Mouse (Mus musculus) adrenal gland, postnatal 36 days (tissue): ENCODE results near the gene Acbd3. TPM values are rescaled to one million over a fixed set of nuclear protein-coding genes. Genes with fewer than 3 reads are reported as not detected.
A peak's percentile ranks its signal among the peaks of the same experiment; 100 is the strongest.

ENCODE experiments used
- DNase-seq, 2 experiments: peaks; one replicate each; pipeline ENCODE4 v3.0.0; 2021; ENCODE audit warnings: mixed read lengths in 1 of 2
- total RNA-seq, 2 experiments: library from RNA; stranded (reverse); gene quantifications; 2 replicates each; pipeline ENCODE4 v1.2.3; 2021

Acbd3 gene
- total RNA-seq, 2 experiments from 2014 or later = 48.6 to 54.3 TPM

DNA sequence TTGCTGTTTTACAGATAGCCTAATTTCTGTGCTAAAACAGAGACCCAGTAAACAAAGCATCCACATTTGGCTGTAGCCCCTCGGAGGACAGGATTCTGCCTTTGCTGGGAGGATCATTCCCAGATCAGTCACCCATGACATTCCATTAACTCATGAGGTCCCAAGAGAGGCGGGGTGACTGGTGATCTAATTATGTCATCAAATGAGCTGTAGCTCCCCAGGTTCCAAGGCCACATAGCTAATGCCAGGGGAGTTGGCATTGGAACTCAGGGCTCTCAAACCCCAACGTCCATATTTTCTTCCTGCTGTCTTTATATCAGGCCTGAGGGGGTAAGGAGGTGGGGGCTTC, 57.7 kb downstream of the Acbd3 start:
- DNase-seq = peak; percentile 36 to 37

DNA sequence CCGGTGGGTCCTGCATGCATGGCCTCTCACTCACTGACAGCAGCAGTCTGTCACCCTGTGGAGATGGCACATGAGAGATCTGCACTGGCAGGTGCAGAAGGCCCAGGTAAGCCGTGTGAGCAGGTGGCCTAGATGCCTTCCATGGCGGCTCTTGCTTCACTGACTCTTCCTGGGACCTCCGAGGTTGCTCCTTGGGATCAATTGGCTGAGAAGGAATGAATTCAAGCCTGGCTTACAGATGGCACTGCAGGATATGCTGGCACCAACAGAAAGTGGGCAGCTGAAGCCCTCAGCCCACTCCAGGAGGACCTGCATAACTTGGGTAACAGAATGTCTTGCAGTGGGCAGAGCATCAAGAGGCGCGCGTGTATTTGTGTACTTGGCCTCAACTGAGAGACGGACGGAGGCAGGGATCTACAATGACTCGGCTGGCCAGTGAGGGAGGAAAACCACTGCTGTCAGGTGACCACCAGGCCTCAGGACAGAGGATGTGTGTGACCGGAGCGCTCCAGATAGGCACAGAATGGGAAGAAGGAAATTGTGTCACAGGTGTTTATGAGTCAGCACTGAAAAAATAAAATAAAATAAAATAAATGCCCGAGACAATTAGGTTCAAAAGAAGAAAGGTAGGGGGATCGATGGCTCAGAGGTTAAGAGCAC, 66.1 kb downstream of the Acbd3 start:
- DNase-seq = no peak

DNA sequence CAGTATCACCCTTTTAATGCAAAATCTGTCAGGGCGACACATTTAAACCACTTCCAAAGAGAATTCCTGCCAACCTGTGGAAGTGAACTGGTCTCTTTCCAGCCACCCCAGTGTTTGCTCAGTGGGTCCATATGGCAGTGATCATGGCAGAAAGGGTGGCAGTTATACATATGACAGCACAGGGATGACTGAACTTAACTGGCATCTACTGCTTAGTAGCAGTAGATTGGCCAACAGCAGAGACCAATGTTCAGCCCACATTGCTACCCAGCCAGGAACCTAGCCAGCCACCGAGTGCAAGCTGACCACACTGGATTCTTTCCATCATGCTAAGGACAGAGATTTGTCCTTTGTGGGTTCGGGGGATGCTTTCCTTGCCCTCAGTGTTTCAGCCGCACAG, 67.0 kb downstream of the Acbd3 start:
- DNase-seq = no peak

DNA sequence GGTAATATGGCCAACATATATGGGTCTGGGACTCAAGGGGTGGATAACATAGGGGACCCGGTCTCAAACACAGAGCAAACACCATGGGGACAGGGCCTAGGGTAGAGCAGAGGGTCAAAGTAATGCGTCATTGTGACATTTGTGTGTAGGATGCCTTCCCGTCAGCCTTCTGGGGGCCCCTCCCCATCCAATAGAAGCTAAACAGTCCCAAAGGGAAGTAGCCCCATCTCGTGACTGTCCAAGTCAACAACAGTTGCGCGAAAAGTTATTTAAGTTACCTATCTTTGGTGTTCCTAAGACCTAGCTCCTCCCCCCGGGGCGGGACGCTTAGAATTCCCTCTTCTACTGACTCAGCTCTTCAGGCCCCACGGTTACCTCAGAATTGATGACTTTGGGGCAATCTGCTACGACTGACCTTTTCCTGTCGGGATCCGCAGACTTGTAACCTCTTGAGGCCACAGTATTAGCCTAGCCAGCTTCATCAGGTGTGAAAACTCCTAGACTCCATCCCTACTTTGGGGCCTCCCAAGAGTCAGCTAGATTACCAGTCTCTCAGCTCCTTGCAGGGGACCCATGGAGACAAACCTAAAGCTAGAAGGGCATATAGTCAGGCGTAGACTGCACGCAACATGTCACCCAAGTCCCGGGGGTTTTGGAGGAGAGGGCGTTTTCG, 67.7 kb downstream of the Acbd3 start:
- DNase-seq = peak; percentile 50 to 60

DNA sequence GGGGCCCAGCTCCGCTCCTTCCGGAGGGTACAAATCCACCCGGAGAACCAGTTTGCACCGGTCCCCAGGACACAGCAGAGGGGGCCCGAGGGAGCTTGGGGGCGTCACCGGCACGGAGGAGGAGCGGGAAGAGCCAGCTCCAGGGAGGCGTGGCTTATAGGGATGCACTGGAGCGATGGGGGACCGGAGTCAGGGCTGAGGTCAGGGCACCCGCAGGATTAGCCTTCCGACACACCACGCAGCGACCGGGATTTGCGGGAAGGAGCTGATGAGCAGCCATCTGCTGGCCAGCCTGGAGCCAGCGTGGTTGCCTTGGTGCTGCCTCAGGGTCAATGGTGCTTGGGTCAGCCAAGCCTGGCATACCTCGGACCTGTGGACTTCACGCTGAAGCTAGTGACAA, 68.3 kb downstream of the Acbd3 start:
- DNase-seq = peak; percentile 44 to 61

DNA sequence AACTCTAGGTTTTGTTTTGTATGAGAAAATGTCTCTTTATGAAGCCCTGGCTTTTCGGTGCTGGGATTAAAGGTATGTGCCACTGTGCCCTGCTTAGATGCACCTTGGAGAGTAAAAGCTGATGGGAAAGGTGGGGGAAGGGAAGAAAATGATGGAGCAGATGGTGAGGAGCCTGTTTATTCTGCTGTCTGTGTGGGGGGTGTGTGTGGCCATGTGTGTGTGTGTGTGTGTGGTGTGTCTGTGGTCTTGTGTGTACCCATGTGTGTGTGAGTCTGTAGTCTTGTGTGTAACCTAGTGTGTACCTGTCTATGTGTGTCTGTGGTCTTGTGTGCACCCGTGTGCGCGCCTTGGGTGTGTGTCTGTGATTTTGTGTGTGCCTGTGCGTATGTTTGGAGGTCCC, 72.8 kb downstream of the Acbd3 start:
- no peak for DNase-seq

DNA sequence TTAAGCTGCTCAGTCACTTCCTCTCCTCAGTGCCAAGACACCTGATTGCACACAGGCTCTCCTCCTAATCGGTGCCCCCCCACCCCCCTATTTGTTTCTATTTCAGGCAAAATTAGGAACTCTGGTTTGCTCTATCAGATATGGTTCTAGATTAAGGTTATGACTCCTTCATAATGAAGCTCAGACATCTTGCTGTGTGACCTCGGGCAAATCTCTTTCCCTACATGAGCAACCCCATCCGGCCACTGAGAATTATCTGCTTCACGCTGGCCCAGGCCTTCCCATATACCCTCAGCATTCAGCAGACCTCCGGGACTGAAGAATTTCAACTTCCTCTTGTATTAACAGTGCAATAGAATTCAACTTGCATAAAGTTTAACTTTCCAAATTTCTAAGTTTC, 73.4 kb downstream of the Acbd3 start:
- DNase-seq = no peak

DNA sequence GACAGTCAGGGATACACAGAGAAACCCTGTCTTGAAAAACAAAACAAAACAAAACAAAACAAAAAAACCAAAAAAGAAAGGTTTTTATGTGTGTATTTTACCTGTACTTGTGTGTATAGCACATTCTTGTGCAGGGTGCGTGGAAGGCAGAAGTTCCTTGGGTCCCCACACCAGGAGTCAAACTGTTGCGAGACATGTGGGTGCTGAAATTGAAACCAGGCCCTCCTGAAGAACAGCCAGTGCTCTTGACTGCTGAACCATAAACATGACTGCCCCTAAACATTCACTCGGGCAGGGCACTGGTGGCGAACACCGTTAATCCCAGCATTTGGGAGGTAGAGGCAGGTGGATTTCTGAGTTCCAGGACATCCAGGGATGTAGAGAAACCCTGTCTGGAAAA, 74.2 kb downstream of the Acbd3 start:
- no peak for DNase-seq

DNA sequence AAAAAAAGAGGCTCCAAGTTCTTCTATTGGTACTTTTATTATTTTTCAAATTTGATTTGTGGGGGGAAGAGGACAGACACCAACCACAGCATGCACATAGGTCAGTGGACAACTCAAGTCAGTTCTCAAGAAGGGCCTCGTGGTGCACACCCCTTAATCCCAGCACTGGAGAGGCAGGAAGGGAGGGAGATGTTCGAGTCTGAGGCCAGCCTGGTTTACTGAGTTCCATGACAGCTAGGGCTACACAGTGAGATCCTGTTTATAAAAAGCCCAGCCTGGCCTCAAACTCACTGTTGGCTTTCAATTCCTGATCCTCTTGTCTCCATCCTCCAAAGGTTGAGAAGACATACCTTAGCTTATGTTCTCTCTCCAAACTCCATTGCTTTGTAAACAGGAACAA, 75.0 kb downstream of the Acbd3 start:
- DNase-seq = no peak

DNA sequence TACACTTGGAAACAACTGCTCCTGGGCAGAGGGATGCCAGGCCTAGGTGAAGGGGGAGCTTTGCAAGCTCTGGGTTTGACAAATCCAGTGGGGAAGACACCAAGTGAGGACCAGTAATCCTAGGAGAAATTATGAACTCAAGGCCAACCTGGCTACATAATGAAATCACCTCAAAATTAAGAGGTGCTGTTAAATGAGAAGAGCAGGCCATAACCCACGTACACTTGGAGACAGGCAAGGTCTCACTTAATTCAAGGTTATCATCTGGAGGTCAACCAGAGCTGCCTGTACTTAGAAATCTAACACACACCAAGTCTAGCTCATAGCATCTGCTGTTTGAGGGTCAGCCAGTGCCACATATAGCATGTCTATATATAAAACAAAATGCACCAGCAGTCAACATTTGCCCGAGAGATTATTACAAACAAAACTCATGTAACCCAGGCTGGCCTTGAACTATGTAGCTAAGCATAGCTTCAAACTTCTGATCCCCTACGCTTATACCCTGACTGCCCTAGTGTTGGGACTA, 75.7 kb downstream of the Acbd3 start:
- DNase-seq = no peak

Other genes with a start within 250 kb of the Acbd3 start
- gene Stum, start 242.5 kb upstream of the Acbd3 start, total RNA-seq = under 1 TPM; 0.50 to 0.53 TPM
- 10 to 100 TPM; 68.0 to 91.2 TPM for gene Parp1, start 157.1 kb upstream of the Acbd3 start, total RNA-seq
- gene Lin9, start 84.9 kb upstream of the Acbd3 start, total RNA-seq = 1 to 10 TPM; 5.0 to 6.9 TPM
- gene Mixl1, start 29.0 kb upstream of the Acbd3 start, total RNA-seq = not detected
- gene H3f3a, start 87.9 kb downstream of the Acbd3 start, total RNA-seq = 100 to 1,000 TPM; 680 to 813 TPM
- gene Sde2, start 125.1 kb downstream of the Acbd3 start, total RNA-seq = 10 to 100 TPM; 24.6 to 30.5 TPM
- gene Lefty2, start 167.1 kb downstream of the Acbd3 start, total RNA-seq = 1 to 10 TPM in 1 of 2 experiments, under 1 TPM in 1; 0.43 to 1.2 TPM
- 10 to 100 TPM; 42.9 to 45.6 TPM for gene Pycr2, start 178.2 kb downstream of the Acbd3 start, total RNA-seq
- 1 to 10 TPM; 3.4 to 9.0 TPM for gene Lefty1, start 209.0 kb downstream of the Acbd3 start, total RNA-seq
- gene Tmem63a, start 216.3 kb downstream of the Acbd3 start, total RNA-seq = 10 to 100 TPM; 52.6 to 80.8 TPM